Mouse (Mus musculus) frontal cortex, postnatal 14 days (tissue): ENCODE results near the gene Slit3.

ENCODE experiments used
- DNase-seq, 2 experiments: peaks; one replicate each; pipeline ENCODE4 v3.0.0; 2022; ENCODE audit warnings: low spot score in 2 of 2

Slit3 gene

DNA sequence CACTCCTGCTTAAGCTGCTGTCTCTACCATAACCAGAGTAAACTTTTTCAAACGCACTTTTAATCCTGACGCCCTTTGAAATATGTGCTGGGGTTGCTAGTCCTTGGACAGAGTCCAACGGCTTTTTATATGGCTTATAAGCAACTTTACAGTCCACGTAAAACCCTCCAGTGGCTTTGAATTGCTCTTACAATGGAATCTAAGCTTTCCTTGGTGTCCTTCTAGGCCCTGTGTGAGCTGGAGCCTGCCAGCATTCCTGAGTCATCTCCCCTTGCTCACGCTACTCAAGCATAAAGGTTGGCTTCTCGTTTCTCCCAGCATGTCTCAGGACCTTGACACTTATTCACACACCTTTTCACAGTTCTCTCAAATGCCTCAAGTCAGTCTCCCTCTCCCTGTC, 634.5 kb downstream of the Slit3 start:
- no peak for DNase-seq

DNA sequence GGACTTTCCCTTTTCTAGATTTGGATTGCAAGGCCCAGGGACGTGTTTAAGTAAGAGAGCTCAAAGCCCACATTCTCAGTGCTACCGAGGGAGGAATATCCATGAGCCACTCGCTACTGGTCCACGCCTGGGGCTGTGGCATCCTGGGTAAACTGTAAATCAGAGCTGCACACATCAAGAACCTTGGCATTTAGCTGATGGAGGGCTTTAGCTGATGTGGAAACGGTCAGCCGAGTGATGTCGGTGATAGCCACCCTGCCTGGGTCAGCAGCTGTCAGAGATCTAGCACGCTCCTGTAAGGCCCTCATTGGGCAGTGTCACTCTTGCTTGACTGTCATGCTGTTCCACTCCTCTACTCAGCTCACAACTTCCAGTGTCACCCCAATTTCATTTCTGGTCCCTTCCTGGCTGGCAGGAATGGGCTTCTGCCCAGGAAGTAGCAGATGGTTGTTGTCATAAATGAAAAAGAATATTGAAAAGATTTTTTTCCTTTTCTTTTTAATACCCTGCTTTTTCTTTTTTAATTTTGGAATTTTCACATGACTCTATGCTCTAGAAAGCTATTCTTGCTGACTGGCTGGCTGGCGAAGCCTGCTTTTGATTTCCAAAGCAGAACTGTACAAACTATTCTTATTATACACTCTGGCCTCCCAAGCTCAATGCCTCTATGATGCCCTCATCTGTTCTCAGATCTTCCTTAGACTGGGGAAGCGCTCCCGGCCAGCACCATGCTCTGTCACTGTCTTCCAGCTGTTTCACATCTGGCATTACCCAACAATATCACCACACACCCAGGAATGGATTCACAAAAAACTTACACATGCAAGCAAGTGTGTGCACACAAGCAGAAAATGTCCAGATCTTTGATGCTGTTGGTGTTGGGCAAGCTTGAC, 635.6 kb downstream of the Slit3 start:
- DNase-seq: no peak
